Mouse (Mus musculus): ENCODE measurements at regions not wholly inside any gene's neighbourhood (a gene's known extent, or its start where the extent isn't known, plus 50 kb on each side); places are given as distances from the start of the nearest gene placed in this dataset.

DNA sequence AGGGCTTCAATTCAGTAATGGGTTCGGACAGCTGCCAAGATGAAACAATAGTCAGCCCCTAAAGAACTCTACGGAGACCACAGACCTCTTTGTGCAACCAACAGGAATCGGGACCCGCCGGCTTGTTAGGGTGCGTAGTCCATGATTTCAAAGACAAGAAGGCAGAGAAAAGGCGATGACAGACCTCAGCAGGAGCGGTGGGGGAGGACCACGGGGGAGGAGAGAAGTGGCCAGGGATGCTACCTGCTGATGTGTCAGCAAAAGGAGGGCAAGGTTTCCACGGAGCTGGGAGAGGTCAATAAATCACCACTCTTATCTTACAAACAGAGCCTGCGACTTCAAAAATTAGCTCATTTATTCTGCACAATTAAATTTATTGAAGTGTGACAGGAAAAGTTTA is 388.4 kb upstream of the Id4 start:
- Histone ChIP-seq H3K4me2 (no peak overlapping the region), H3K4me3 (replicated peaks) (no peak overlapping the region), H3K27ac (replicated peaks) (no peak overlapping the region), H3K36me3 (replicated peaks) (no peaks in the 10 kb centered on the region), H3K9ac (no peak overlapping the region), H3K27me3 (no peaks in the 10 kb centered on the region), H3K9me3 (replicated peaks) (no peaks in the 10 kb centered on the region), H3K4me1 (replicated peaks) (no peaks in the 10 kb centered on the region)
- ATAC-seq (ENCODE audit: insufficient read depth) = no peak
- WGBS (ENCODE audit: insufficient replicate concordance) = 47% methylated on average over 11 of the region's 11 CpGs

DNA sequence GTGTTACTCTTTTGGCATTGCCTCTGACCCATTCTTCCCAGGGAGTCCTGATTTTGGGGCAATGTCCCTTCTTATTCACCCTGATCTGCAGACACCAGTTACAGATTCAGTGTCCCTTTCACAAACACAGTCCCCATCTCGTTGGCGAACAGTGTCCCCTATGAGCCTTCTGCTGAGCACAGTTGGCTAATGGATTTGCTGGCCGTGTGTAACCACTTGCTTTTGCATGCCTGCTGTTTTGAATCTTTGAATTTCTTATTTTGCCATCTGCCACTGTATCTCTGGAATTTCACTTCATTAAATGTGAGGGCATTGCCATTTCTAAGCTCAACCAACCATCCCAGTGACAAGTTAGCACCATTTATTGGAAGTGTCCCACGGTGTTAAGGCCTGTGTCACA is 368.5 kb upstream of the Id4 start:
- Histone ChIP-seq H3K36me3 (replicated peaks) (no peaks in the 10 kb centered on the region), H3K27ac (replicated peaks) (no peak overlapping the region), H3K4me2 (no peak overlapping the region), H3K27me3 (no peaks in the 10 kb centered on the region), H3K9me3 (replicated peaks) (no peaks in the 10 kb centered on the region), H3K4me3 (replicated peaks) (no peak overlapping the region), H3K4me1 (replicated peaks) (no peaks in the 10 kb centered on the region), H3K9ac (no peak overlapping the region)
- ATAC-seq (ENCODE audit: insufficient read depth) = no peak
- WGBS (ENCODE audit: insufficient replicate concordance) = 62% methylated on average over 4 of the region's 4 CpGs

DNA sequence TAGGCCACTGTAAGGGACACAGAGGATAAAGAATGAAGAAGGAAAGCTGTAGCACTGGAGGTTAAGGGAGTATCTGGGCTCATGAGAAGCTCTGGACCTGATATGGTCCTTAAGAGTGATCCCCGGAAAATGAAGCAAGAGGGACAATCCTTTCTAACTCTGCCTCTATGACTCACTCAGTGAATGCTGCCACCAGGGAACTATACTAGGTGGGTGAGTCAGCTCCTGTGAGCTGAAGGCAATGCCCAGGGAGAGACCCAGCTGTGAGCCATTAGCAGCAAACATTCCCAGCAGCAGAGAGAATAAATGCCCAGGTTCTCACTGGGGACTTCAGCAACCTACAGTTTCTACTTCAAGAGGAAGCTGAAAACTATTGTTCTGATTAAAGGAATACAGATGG is 366.7 kb upstream of the Id4 start:
- 67% methylated on average over 1 of the region's 1 CpGs for WGBS (ENCODE audit: insufficient replicate concordance)
- Histone ChIP-seq H3K4me2 (no peak overlapping the region), H3K9ac (no peak overlapping the region), H3K4me1 (replicated peaks) (no peaks in the 10 kb centered on the region), H3K27me3 (no peaks in the 10 kb centered on the region), H3K36me3 (replicated peaks) (no peaks in the 10 kb centered on the region), H3K27ac (replicated peaks) (no peak overlapping the region), H3K4me3 (replicated peaks) (no peak overlapping the region), H3K9me3 (replicated peaks) (no peaks in the 10 kb centered on the region)
- ATAC-seq (ENCODE audit: insufficient read depth) = no peak

DNA sequence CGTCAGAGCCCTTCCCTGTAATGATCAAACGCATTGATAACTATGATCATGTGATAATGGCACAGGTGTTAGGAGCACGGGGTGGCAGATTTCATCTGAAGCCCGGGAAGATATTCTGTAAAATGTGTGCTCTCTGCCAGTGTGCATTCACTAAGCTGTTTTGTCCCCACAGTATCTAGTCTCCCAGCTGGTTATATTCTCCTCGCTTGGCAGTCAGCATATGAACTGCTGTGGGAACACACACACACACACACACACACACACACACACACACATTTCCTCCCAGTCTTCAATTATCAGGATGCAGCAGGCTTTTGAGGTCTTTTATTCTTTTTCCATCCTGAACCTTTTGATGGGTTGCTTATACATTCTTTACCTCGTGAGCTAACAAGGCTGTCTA is 365.8 kb upstream of the Id4 start:
- ATAC-seq (ENCODE audit: insufficient read depth) = no peak
- Histone ChIP-seq H3K4me3 (replicated peaks) (no peak overlapping the region), H3K36me3 (replicated peaks) (no peaks in the 10 kb centered on the region), H3K9ac (no peak overlapping the region), H3K27ac (replicated peaks) (no peak overlapping the region), H3K4me2 (no peak overlapping the region), H3K4me1 (replicated peaks) (no peaks in the 10 kb centered on the region), H3K27me3 (no peaks in the 10 kb centered on the region), H3K9me3 (replicated peaks) (no peaks in the 10 kb centered on the region)
- 58% methylated on average over 6 of the region's 6 CpGs for WGBS (ENCODE audit: insufficient replicate concordance)

DNA sequence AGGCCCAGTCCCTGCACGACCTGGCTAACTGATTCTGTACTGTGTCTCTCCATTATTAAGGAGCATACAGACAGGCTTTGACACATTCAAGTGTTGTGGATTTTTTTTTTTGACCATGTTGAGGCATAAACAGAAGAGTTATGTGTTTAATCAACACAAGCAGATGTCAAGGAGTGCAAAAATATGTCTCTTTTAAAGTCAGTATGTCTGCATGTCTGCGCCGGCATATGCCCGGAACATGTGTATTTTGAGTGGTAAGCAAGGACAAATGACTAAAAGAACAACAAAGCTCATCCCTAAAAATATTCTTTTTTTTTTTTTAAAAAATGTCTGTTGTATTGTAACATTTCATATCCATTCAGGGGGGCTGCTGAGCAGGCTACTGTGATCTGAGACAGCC is 364.4 kb upstream of the Id4 start:
- no peak for ATAC-seq (ENCODE audit: insufficient read depth)
- Histone ChIP-seq H3K27me3 (no peaks in the 10 kb centered on the region), H3K4me3 (replicated peaks) (no peak overlapping the region), H3K9ac (no peak overlapping the region), H3K27ac (replicated peaks) (no peak overlapping the region), H3K4me1 (replicated peaks) (no peaks in the 10 kb centered on the region), H3K36me3 (replicated peaks) (no peaks in the 10 kb centered on the region), H3K4me2 (no peak overlapping the region), H3K9me3 (replicated peaks) (no peaks in the 10 kb centered on the region)
- 75% methylated on average over 4 of the region's 4 CpGs for WGBS (ENCODE audit: insufficient replicate concordance)

DNA sequence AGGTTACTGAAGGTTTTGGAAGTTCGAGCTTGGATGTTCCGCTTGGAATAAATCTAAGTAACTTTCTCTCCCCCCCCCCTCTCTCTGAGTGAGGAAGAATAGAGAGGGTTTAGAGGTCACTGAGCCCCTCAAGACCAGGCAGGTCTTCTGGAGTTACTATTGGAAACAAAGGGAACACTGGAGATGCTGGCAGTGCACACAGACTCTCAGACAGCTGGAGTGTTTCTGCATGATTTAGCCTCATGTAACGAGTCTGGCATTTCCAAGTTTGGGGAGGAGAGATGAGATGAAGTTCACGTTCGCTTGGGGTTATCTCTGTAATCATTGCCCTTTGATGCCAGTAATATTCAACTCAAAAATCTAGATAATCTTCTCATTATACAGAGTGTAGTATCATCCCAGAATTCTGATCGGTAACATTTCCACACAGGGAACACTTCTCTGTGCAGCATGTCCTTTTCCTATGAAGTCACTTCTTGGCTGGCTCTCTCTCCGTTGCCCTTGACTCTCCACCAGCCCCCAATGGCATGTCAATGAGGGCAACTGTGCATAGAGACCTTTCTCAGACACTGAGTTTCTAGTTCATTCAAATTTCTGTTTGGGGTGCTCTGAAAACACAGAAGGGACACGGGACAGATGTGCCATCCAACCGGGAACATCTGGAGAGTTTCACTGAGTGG is 351.0 kb upstream of the Id4 start:
- Histone ChIP-seq H3K9ac (no peak overlapping the region), H3K36me3 (replicated peaks) (no peaks in the 10 kb centered on the region), H3K4me2 (no peak overlapping the region), H3K9me3 (replicated peaks) (no peaks in the 10 kb centered on the region), H3K27ac (replicated peaks) (no peak overlapping the region), H3K4me1 (replicated peaks) (no peaks in the 10 kb centered on the region), H3K27me3 (no peaks in the 10 kb centered on the region), H3K4me3 (replicated peaks) (no peak overlapping the region)
- ATAC-seq (ENCODE audit: insufficient read depth) = no peak
- whole genome bisulfite sequencing (ENCODE audit: insufficient replicate concordance) = 64% methylated on average over 9 of the region's 9 CpGs

DNA sequence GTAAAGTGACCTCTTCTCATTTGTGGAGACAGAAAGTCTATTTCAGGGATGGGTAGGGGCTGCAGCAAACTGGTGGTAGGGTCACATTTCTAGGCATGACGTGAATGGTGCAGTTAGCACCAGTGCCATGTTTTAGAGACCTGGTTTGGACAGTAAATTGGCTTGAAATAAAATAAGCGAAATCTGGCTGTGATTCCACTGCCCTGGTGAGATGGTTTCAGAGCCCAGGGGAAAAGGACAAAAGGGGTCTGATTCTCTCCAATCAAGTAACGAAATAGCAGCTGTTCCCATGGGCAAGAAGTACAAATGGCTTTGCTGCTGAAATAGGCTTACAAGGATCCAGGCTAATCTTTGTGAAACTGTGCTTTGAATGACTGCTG is 350.5 kb upstream of the Id4 start:
- no peaks in the 10 kb centered on the region for H3K36me3 ChIP-seq (replicated peaks)
- no peak overlapping the region for H3K9ac ChIP-seq
- WGBS (ENCODE audit: insufficient replicate concordance) = 46% methylated on average over 3 of the region's 3 CpGs
- no peaks in the 10 kb centered on the region for H3K4me1 ChIP-seq (replicated peaks)
- H3K4me2 ChIP-seq = no peak overlapping the region
- H3K27me3 ChIP-seq = no peaks in the 10 kb centered on the region
- ATAC-seq (ENCODE audit: insufficient read depth) = no peak
- H3K4me3 ChIP-seq (replicated peaks) = no peak overlapping the region
- no peaks in the 10 kb centered on the region for H3K9me3 ChIP-seq (replicated peaks)
- no peak overlapping the region for H3K27ac ChIP-seq (replicated peaks)

DNA sequence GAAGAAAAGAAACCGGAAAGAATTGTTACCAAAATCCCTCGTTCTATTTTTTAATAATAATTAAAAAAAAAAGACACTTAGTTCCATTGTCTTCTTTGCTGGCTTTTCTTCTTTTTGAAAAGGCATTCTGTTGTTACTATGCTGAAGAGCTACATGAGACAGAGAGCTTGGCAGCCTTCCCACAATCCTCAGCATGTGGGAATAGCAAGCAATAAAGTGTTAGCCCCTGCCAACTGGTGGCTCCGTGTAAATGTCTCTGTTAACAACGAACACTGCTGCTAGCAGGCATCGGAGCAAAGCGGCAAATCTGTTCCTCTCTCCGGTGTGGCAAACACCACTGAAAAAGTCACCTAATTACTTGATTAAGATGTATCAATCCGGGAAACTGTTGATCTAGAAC is 344.6 kb upstream of the Id4 start:
- Histone ChIP-seq H3K36me3 (replicated peaks) (no peaks in the 10 kb centered on the region), H3K9me3 (replicated peaks) (no peaks in the 10 kb centered on the region), H3K27me3 (no peaks in the 10 kb centered on the region), H3K4me1 (replicated peaks) (no peaks in the 10 kb centered on the region), H3K4me3 (replicated peaks) (no peak overlapping the region), H3K9ac (no peak overlapping the region), H3K27ac (replicated peaks) (no peak overlapping the region), H3K4me2 (no peak overlapping the region)
- WGBS (ENCODE audit: insufficient replicate concordance) = 71% methylated on average over 8 of the region's 8 CpGs
- ATAC-seq (ENCODE audit: insufficient read depth) = no peak

DNA sequence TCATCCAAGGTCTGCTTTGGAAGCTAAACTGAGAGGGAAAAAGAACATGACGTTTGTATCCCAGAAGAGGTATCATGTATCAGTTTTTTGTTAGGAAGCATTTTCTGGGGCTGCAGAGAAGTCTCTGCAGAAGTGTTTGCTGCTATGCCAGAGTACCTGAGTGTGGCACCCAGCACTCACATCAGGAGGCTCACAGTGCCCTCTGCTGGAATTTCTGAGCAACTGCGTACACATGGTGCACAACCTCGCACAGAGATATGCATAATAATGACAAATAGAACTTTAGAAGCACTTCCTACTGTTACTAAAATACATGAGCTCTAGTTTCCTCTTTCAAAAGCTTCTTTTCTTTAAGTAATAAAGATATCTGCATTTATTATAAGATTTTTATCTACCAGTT is 343.7 kb upstream of the Id4 start:
- no peak overlapping the region for H3K27ac ChIP-seq (replicated peaks)
- H3K9ac ChIP-seq = no peak overlapping the region
- no peaks in the 10 kb centered on the region for H3K9me3 ChIP-seq (replicated peaks)
- ATAC-seq (ENCODE audit: insufficient read depth) = no peak
- 74% methylated on average over 3 of the region's 3 CpGs for WGBS (ENCODE audit: insufficient replicate concordance)
- no peaks in the 10 kb centered on the region for H3K27me3 ChIP-seq
- H3K36me3 ChIP-seq (replicated peaks) = no peaks in the 10 kb centered on the region
- no peak overlapping the region for H3K4me2 ChIP-seq
- H3K4me1 ChIP-seq (replicated peaks) = no peaks in the 10 kb centered on the region
- H3K4me3 ChIP-seq (replicated peaks) = no peak overlapping the region

DNA sequence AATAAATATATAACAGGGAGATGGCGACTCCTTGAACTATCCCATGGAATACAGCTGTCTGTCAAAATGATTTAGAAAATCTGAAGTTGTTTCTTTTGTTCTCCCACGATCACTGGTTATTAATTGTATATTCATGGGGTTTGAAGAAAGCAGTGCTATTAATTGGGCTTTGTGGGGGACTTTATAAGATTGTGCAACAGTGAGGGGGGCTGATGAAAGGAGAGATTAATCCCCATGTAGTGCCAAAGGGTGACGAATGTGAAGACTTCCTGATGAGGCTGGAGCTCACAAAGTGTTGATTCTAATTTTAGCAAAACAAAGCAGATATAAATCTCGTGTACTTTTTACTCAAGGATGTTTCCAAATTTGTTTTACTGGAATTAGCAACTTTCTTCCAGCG is 340.0 kb upstream of the Id4 start:
- Histone ChIP-seq H3K36me3 (replicated peaks) (no peaks in the 10 kb centered on the region), H3K4me1 (replicated peaks) (no peaks in the 10 kb centered on the region), H3K4me2 (no peak overlapping the region), H3K9ac (no peak overlapping the region), H3K27me3 (no peaks in the 10 kb centered on the region), H3K27ac (replicated peaks) (no peak overlapping the region), H3K4me3 (replicated peaks) (no peak overlapping the region), H3K9me3 (replicated peaks) (no peaks in the 10 kb centered on the region)
- no peak for ATAC-seq (ENCODE audit: insufficient read depth)
- 36% methylated on average over 5 of the region's 5 CpGs for WGBS (ENCODE audit: insufficient replicate concordance)

DNA sequence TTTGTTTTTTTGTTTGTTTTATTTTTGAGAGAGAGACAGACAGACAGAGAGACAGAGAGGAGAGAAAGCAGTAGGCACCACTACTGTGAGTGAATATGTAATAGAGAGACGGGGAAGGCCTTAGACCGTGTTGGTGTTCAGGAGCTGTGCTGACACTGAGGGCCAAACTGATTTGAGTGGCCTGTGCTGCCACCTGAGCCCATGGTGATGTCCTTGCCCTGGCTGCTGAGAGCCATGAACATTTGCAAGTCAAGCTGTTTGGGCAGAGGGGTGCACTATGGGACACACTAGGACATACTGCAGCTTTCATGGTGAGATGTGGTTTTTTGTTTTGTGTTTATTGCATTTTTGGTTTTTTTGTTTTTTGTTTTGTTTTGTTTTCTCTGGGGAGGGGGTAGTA is 320.3 kb upstream of the Id4 start:
- Histone ChIP-seq H3K27me3 (no peaks in the 10 kb centered on the region), H3K4me2 (no peak overlapping the region), H3K9me3 (replicated peaks) (no peaks in the 10 kb centered on the region), H3K27ac (replicated peaks) (no peak overlapping the region), H3K36me3 (replicated peaks) (no peaks in the 10 kb centered on the region), H3K9ac (no peak overlapping the region), H3K4me3 (replicated peaks) (no peak overlapping the region), H3K4me1 (replicated peaks) (no peaks in the 10 kb centered on the region)
- ATAC-seq (ENCODE audit: insufficient read depth) = no peak
- WGBS (ENCODE audit: insufficient replicate concordance) = 74% methylated on average over 2 of the region's 2 CpGs

DNA sequence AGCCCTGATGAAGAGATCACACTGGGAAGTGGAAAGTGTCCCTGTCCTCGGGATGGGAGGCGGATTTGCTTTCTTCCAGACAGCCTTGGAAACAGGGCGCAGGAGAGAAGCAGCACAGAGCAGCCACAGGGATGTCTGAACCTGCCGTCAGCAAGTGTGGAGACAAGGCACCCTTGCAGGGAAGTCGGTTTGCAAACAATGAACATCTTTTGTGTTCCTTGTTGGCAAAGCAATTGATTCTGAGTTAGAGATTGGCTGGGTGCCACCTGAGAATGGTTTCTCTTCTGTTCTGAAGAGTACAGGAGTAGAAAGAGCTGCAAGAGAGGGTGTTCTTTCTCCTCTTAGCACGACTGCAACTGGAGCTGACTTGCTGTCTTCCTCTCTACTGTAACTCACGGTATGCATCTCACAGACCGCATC is 318.6 kb upstream of the Id4 start:
- no peak for ATAC-seq (ENCODE audit: insufficient read depth)
- Histone ChIP-seq H3K9me3 (replicated peaks) (no peaks in the 10 kb centered on the region), H3K4me2 (no peak overlapping the region), H3K9ac (no peak overlapping the region), H3K4me3 (replicated peaks) (no peak overlapping the region), H3K27ac (replicated peaks) (no peak overlapping the region), H3K27me3 (no peaks in the 10 kb centered on the region), H3K36me3 (replicated peaks) (no peaks in the 10 kb centered on the region), H3K4me1 (replicated peaks) (no peaks in the 10 kb centered on the region)
- WGBS (ENCODE audit: insufficient replicate concordance) = 21% methylated on average over 8 of the region's 8 CpGs

All from liver, embryonic 15.5 days (tissue).